Mouse (Mus musculus) testis, adult 2 months (tissue): Measurements from ENCODE around the gene Car12.

Experiments
- CTCF ChIP-seq: fragments of 200-500 bp; IDR thresholded peaks from 2 replicates; pipeline ENCODE4 v1.5.1; 2012; ENCODE audit warnings: low read depth, mild to moderate bottlenecking, inconsistent platforms, low read length, moderate library complexity; ENCODE audit not compliant: control insufficient read depth, insufficient read depth, insufficient replicate concordance
- POLR2A ChIP-seq: fragments of 200-500 bp; IDR thresholded peaks from 2 replicates; pipeline ENCODE4 v1.6.1; 2012; ENCODE audit warnings: low read depth, mild to moderate bottlenecking, inconsistent platforms, low read length, moderate library complexity; ENCODE audit not compliant: control insufficient read depth

- TF ChIP-seq CTCF (no peak), POLR2A (no peak)
Measured at GRCm38 (mm10) chr9:66732791-66733691, 19.6 kb downstream of the Car12 start.
